ENCODE assay signal across 8 mouse cellular contexts in the genomic region with DNA sequence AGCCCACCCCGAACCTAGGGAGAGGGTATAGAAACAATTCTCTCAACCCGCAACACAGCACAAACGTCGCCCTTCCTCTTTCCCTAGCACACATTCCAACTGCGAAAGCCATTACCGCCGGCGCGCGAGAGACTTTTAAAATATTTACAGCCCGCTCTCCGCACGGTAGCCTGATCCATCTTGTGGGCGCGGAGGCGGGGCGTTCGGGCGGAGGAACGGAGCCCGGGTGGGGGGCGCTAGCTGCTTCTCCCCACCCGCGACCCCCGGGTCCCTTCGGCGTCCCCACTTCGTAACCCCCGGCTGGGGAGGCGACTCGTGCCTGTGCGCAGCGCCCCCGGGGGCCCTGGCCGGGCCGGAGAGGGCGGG. TPM values are rescaled to one million over a fixed set of nuclear protein-coding genes. Genes with fewer than 3 reads are reported as not detected.
A peak's percentile ranks its signal among the peaks of the same experiment; 100 is the strongest.
DNase-seq lines count a peak whose midpoint lies in the region; ATAC-seq and TF ChIP-seq lines count a peak whose summit lies in the region.

No protein-coding gene starts in this region.

- no peaks in the 10 kb centered on the region for H3K27me3 ChIP-seq in testis, adult 2 months (ENCODE audit: control insufficient read depth, insufficient read depth, low read length)
- H3K27me3 ChIP-seq in limb, embryonic 12.5 days, result peaks cover 97% of the 10 kb centered on the region
- 0 out of 2 replicates have a peak, but pooled peaks cover 4% of the 10 kb centered on the region for H3K27me3 ChIP-seq in stomach, embryonic 14.5 days (ENCODE audit: control insufficient read depth, insufficient read depth, low read length)

- H3K4me2 ChIP-seq in limb, embryonic 12.5 days, result peak overlapping the region; percentile 65
- H3K4me2 ChIP-seq in stomach, embryonic 14.5 days (replicated peaks; ENCODE audit: low read depth, low read length), result peak overlapping the region; percentile 53

- DNase-seq in cerebellum, postnatal 10 days, result peak; percentile 37 to 43
- DNase-seq in cerebellum, postnatal 36 days, result no peak
- no peak for DNase-seq in testis, postnatal 10 days (ENCODE audit: low spot score)
- no peak for DNase-seq in natural killer cell, adult 2 months (ENCODE audit: low spot score in 2 of 2)
- no peak for DNase-seq in spleen, adult 18-20 months

- H3K4me3 ChIP-seq in testis, adult 2 months (ENCODE audit: control insufficient read depth, low read depth, low read length), result peak overlapping the region; percentile 53
- peak overlapping the region; percentile 57 for H3K4me3 ChIP-seq in limb, embryonic 12.5 days (replicated peaks)
- peak overlapping the region; percentile 40 for H3K4me3 ChIP-seq in stomach, embryonic 14.5 days (ENCODE audit: low read depth, low read length)

- no peaks in the 10 kb centered on the region for H3K36me3 ChIP-seq in testis, adult 2 months (ENCODE audit: control insufficient read depth, insufficient read depth, low read length)
- no peaks in the 10 kb centered on the region for H3K36me3 ChIP-seq in limb, embryonic 12.5 days
- H3K36me3 ChIP-seq in stomach, embryonic 14.5 days (ENCODE audit: control insufficient read depth, insufficient read depth, low read length), result no peaks in the 10 kb centered on the region

- peak overlapping the region; percentile 75 for H3K9ac ChIP-seq in limb, embryonic 12.5 days (replicated peaks)
- peak overlapping the region; percentile 54 for H3K9ac ChIP-seq in stomach, embryonic 14.5 days (replicated peaks; ENCODE audit: low read depth, low read length)

- no peak overlapping the region for H3K27ac ChIP-seq in testis, adult 2 months (ENCODE audit: control insufficient read depth, insufficient read depth, low read depth, low read length)
- H3K27ac ChIP-seq in limb, embryonic 12.5 days, result peak overlapping the region; percentile 94
- H3K27ac ChIP-seq in stomach, embryonic 14.5 days (ENCODE audit: low read length), result peak overlapping the region; percentile 83

- WGBS in limb, embryonic 12.5 days, result under 1% methylated on average over 25 of the region's 37 CpGs
- WGBS in stomach, embryonic 14.5 days, result 2% methylated on average over 33 of the region's 37 CpGs

- no peak for ATAC-seq in limb, embryonic 12.5 days (ENCODE audit: insufficient number of reproducible peaks, insufficient read depth, low FRiP score, low TSS enrichment, low read depth)
- ATAC-seq in stomach, embryonic 14.5 days (ENCODE audit: insufficient number of reproducible peaks, insufficient read depth, low FRiP score, low read depth), result no peak

- no peak for TF ChIP-seq CTCF in testis, adult 2 months (IDR thresholded peaks at IDR 0.05; ENCODE audit: control insufficient read depth, insufficient read depth, insufficient replicate concordance, low read depth, low read length)

- H3K9me3 ChIP-seq in limb, embryonic 12.5 days, result no peaks in the 10 kb centered on the region
- H3K9me3 ChIP-seq in stomach, embryonic 14.5 days (ENCODE audit: control insufficient read depth, low read depth, low read length), result no peaks in the 10 kb centered on the region

- TF ChIP-seq POLR2A in testis, adult 2 months (IDR thresholded peaks at IDR 0.05; ENCODE audit: control insufficient read depth, low read depth, low read length), result no peak

- H3K4me1 ChIP-seq in testis, adult 2 months (ENCODE audit: control insufficient read depth, insufficient read depth, low read length), result peaks cover 16% of the 10 kb centered on the region
- peaks cover 76% of the 10 kb centered on the region for H3K4me1 ChIP-seq in limb, embryonic 12.5 days (replicated peaks)
- H3K4me1 ChIP-seq in stomach, embryonic 14.5 days (ENCODE audit: control insufficient read depth, insufficient read depth, low read length), result peaks cover 4% of the 10 kb centered on the region; the same call in 1 of the 2 replicates

RNA-seq across cellular contexts. Expression of a gene that starts 32.4 kb away (rescaled TPM):
- 0.65 and 0.72 TPM in 2 replicates for polyA plus RNA-seq in testis, adult 2 months (2012; rRNA removed)
- 25.6 and 30.5 TPM in 2 replicates for polyA plus RNA-seq in limb, embryonic 12.5 days (2016; fragmentation: Nextera tagmentation; extraction: Ambion mirVana)
- 20.6 and 21.2 TPM in 2 replicates for polyA plus RNA-seq in stomach, embryonic 14.5 days (2014; fragmentation: Nextera tagmentation; extraction: Ambion mirVana)

Comparison
In these comparisons a context has a peak if more than half of its experiments do, and no peak if none do; other contexts are left out.
1. DNase-seq: peak in cerebellum, postnatal 10 days (2 of 2); none in cerebellum, postnatal 36 days (0 of 2), testis, postnatal 10 days (single experiment), natural killer cell, adult 2 months (0 of 2) and spleen, adult 18-20 months (0 of 2).
2. RNA of a gene that starts 32.4 kb away (polyA plus RNA-seq): 25.6 to 30.5 TPM in limb, embryonic 12.5 days and 20.6 to 21.2 TPM in stomach, embryonic 14.5 days; 0.65 to 0.72 TPM in testis, adult 2 months; every median in the first group is over 10 times any median in the second.
3. Peak in every context shown above with its lines, with median percentiles within 50 percentile points of each other: H3K4me3 ChIP-seq.